Mouse (Mus musculus) spleen, postnatal 14 days (tissue): ENCODE measurements around the gene Fbxo17.
A peak's percentile ranks its signal among the peaks of the same experiment; 100 is the strongest.

Source experiments
- DNase-seq, 2 experiments: peaks; one replicate each; pipeline ENCODE4 v3.0.0; 2021 to 2022; ENCODE audit warnings: low spot score in 2 of 2

The Fbxo17 gene

GRCm38 (mm10) chr7:28767462-28767965 is 50.9 kb downstream of the Fbxo17 start, which contains the start of gene Nfkbib:
TSS of gene Nfkbib (minus strand) at chr7:28767512.
- DNase-seq: peak in 1 of 2 experiments; percentile 7

DNA sequence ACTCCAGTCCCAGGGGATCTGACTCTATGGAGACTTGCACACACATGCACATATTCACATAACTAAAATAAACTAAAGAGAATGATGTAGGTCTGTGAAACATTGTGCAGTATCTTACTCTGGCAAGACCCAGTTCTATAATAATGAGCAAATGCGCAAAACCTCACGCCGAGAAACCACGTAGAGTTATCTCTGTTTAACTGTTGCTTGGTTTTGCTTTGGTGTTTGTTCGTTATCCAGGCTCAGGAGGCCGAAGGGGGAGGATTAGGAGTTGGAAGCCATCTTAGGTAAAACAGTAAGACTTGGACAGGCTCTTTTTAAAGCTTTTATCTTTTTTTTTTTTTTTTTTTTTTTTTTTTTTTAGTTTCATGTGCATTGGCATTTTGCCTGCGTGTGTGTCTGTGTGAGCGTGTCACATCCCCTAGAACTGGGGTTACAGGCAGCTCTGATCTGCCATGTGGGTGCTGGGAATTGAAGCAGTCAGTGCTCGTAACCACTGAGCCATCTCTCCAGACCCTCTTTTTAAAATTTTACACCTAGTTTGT is 52.9 kb downstream of the Fbxo17 start:
- no peak for DNase-seq

DNA sequence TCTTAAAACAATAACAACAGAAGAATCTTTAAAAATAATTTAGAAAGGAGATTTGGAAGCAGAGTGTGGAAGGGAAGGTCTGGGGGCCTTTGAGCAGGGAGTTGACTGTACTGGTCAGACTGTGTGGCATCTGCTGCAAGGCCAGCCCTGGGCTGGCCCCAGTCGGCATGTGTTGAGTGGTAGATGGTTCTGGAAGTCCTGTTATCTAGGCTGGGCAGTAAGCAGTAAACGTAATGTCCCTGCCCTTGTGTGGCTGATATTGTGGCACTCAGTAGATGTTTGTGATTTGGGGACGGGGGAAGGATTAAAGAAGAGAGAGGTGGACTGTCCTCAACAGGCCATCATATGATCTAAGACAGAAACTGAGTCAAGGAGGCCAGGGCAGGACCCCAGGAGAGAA is 53.7 kb downstream of the Fbxo17 start:
- DNase-seq: peak in 1 of 2 experiments; percentile 6

- peak in 1 of 2 experiments; percentile 5 for DNase-seq
Observed at GRCm38 (mm10) chr7:28771867-28772266, 55.3 kb downstream of the Fbxo17 start.

- no peak for DNase-seq
Observed at GRCm38 (mm10) chr7:28773163-28773562, 56.6 kb downstream of the Fbxo17 start.

DNA sequence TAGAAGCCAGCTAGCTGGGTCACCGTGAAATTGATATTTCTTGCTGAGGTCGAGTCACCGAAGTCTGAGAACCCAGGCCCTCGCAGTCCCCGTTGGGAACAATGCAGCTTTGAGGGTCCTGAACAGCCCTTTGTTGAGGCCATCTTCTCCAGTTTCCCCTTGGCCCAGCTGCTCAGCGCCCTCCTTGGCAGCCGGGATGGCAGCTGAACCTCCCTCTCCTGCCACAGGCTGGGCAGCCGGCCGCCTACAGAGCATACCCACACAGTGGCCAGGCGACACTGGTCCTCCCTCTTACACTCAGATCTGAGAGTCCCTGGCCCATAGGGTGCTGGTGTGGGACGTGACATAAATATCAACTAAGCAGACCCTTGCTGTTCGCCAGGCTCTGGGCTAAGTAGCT is 57.6 kb downstream of the Fbxo17 start:
- DNase-seq: no peak

DNA sequence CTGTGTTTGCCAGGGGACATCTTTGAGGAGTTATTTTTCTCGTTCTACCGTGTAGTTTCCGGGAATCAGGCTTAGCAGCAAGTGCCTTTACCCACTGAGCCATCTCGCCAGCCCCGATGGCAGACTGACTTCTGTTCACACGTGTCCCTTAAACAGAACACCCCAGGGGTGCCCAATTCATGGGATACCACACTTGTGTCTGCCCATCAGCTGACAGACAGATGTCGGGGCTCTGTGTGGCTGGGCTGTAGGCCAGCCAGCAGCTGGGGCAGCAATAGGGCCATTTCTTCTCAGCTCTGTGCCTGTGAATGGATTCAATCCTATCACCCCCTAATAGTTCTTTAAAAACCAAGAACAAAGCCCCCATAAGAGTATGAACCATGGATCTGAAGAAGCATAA is 58.5 kb downstream of the Fbxo17 start:
- DNase-seq: no peak

DNA sequence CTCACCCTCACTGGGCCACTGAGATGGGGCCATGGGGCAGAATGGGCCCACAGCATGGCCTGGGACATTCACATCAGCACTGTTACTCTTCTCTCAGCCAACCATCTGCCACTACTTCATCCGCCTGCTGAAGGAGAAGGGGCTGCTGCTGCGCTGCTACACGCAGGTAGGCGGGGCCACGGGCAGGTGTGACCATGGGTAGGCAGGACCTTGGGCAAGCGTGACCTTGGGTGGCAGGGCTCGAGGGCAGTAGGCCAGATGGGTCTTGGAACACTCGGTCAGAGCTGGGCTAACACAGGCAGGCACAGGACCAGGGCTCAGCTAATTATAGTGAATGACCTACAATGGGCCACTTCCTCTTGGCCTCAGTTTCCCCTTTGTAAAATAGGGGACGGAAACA is 62.2 kb downstream of the Fbxo17 start:
- peak in 1 of 2 experiments; percentile 7 for DNase-seq

- peak; percentile 75 to 90 for DNase-seq
Observed at GRCm38 (mm10) chr7:28780067-28780658, 63.6 kb downstream of the Fbxo17 start.

DNA sequence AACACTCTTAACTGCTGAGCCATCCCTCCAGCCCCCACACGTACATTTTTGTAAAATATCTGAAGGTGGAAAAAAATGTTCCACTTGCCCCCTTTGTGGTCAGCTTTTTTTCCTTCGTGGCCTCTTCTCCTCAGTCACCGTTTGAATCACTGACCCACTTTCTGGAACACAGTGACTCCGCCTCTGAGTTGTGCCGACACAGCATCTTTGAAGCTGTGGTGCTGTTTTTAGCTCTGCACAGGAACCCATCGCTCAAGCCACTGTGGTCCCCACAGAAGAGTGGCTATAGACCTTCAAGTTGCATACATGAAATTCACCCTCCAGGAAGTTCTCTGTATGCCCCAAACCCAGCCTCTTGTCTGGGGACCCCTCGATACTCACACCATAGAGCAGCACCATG is 64.3 kb downstream of the Fbxo17 start:
- no peak for DNase-seq

DNA sequence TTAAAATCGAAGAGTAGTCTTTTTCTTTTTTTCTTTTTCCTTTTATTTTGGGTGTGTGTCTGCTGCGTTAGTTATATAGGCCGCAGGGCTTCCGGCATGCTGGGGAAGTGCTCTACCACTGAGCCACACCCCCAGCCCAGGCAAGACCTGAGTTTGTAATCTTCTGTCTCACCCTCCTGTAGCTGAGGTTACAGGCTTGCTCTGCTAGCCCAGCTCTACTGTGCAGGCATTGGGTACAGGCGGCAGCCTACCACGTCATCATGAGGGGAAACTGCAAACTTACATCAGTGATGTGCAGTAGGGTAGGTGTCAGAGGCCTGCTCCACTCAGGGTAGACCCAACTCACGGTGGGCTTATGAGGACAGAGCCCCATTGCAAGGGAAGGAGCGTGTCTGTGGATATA is 64.7 kb downstream of the Fbxo17 start:
- DNase-seq: peak in 1 of 2 experiments; percentile 32

DNA sequence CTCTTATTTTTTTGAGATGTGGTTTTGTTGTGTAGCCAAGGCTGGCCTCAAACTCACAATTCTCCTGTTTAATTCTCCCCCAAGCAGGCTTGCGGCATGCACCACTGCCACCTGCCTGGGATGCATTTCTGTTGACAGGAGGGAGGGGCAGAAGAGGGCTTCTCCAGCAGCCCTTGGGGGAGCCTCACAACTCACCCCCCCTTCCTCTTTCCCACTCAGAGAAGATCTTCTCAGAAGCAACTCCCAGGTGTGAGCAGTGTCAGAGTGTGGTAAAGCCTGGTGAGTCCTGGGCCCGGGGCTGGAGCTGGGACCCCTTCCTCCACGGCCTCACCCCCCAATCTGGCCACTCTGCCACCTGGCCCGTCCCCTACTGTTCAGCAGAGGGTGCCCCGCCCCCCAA is 68.6 kb downstream of the Fbxo17 start:
- DNase-seq: no peak
